ENCODE assay signal across 23 mouse cellular contexts in genomic region chr15:91206518-91206917, GRCm38 (mm10). TPM values are rescaled to one million over a fixed set of nuclear protein-coding genes. Genes with fewer than 3 reads are reported as not detected.
"Had no signal": no experiment of that assay in that cellular context is flagged by ENCODE, and none has a peak within 500 bp of the region (broad histone marks: within the 10 kb centered on the region; RNA-seq: fewer than 3 reads in every experiment).

No protein-coding gene starts in this region.

- H3K27me3 ChIP-seq: midbrain, embryonic 12.5 days; neural tube, embryonic 12.5 days; stomach, embryonic 15.5 days had no signal

- H3K36me3 ChIP-seq: midbrain, embryonic 10.5 days; midbrain, embryonic 12.5 days; neural tube, embryonic 12.5 days; stomach, embryonic 15.5 days had no signal

- H3K9me3 ChIP-seq: midbrain, embryonic 10.5 days; midbrain, embryonic 12.5 days; neural tube, embryonic 12.5 days; stomach, embryonic 15.5 days had no signal

- H3K27ac ChIP-seq: midbrain, embryonic 10.5 days; midbrain, embryonic 12.5 days; neural tube, embryonic 12.5 days; stomach, embryonic 15.5 days; stomach, postnatal 0 days had no signal

- H3K4me3 ChIP-seq: midbrain, embryonic 10.5 days; midbrain, embryonic 12.5 days; neural tube, embryonic 12.5 days; stomach, embryonic 15.5 days had no signal

- H3K4me2 ChIP-seq: lung, embryonic 14.5 days; midbrain, embryonic 12.5 days; neural tube, embryonic 12.5 days; stomach, embryonic 15.5 days had no signal

- H3K4me1 ChIP-seq: midbrain, embryonic 12.5 days; neural tube, embryonic 12.5 days; stomach, embryonic 15.5 days had no signal

- DNase-seq: lung, adult 18-20 months; lung, embryonic 14.5 days; lung, postnatal 10 days; lung, postnatal 4 days; midbrain, embryonic 14.5 days; right cerebral cortex, postnatal 14 days; thymus, adult 2 months; thymus, postnatal 25 days; thymus, postnatal 4 days had no signal

- H3K9ac ChIP-seq: lung, embryonic 14.5 days; midbrain, embryonic 12.5 days; neural tube, embryonic 12.5 days; stomach, embryonic 15.5 days had no signal

RNA-seq across cellular contexts. Expression of gene CN725425, which starts 7.2 kb away (rescaled TPM):
- total RNA-seq: megakaryocyte, adult 5-6 weeks; megakaryocyte-erythroid progenitor cell, adult 5-6 weeks; monocyte, adult 5-6 weeks; neutrophil, adult 5-6 weeks had no signal
- polyA plus RNA-seq: lung, embryonic 14.5 days; lung, embryonic 16.5 days; midbrain, embryonic 10.5 days; midbrain, embryonic 12.5 days; midbrain, postnatal 0 days; neural tube, embryonic 12.5 days; neural tube, embryonic 14.5 days; spleen, adult 2 months; stomach, embryonic 15.5 days; stomach, postnatal 0 days; thymus, adult 2 months; urinary bladder, adult 2 months had no signal
